Mouse (Mus musculus): ENCODE data around the gene Ehd4.

Gene Ehd4

GRCm38 (mm10) chr2:120074096-120074495 lies 80.3 kb downstream of the Ehd4 start:
- no peak for DNase-seq (ENCODE audit: low spot score in 2 of 2)

GRCm38 (mm10) chr2:120069466-120069990 lies 84.9 kb downstream of the Ehd4 start:
- DNase-seq (ENCODE audit: low spot score in 2 of 2) = no peak

- DNase-seq (ENCODE audit: low spot score in 2 of 2) = no peak
These were observed 85.6 kb downstream of the Ehd4 start for GRCm38 (mm10) chr2:120068555-120069465.

GRCm38 (mm10) chr2:120066224-120066623 lies 88.2 kb downstream of the Ehd4 start:
- DNase-seq (ENCODE audit: low spot score in 2 of 2) = no peak

- DNase-seq (ENCODE audit: low spot score in 2 of 2) = no peak
These were observed 89.2 kb downstream of the Ehd4 start for GRCm38 (mm10) chr2:120065243-120065642.

GRCm38 (mm10) chr2:120064639-120065038 lies 89.8 kb downstream of the Ehd4 start:
- DNase-seq (ENCODE audit: low spot score in 2 of 2) = no peak

GRCm38 (mm10) chr2:120062248-120062647 lies 92.2 kb downstream of the Ehd4 start:
- DNase-seq (ENCODE audit: low spot score in 2 of 2) = no peak

- no peak for DNase-seq (ENCODE audit: low spot score in 2 of 2)
These were observed 93.8 kb downstream of the Ehd4 start for GRCm38 (mm10) chr2:120060651-120061050.

GRCm38 (mm10) chr2:120060190-120060589 lies 94.2 kb downstream of the Ehd4 start:
- DNase-seq (ENCODE audit: low spot score in 2 of 2) = no peak

- DNase-seq (ENCODE audit: low spot score in 2 of 2) = no peak
These were observed 94.9 kb downstream of the Ehd4 start for GRCm38 (mm10) chr2:120059466-120059865.

- DNase-seq (ENCODE audit: low spot score in 2 of 2) = no peak
These were observed 95.6 kb downstream of the Ehd4 start for GRCm38 (mm10) chr2:120058818-120059217.

- DNase-seq (ENCODE audit: low spot score in 2 of 2) = no peak
These were observed 98.5 kb downstream of the Ehd4 start for GRCm38 (mm10) chr2:120055923-120056322.

- no peak for DNase-seq (ENCODE audit: low spot score in 2 of 2)
These were observed 99.4 kb downstream of the Ehd4 start for GRCm38 (mm10) chr2:120054771-120055552.

- no peak for DNase-seq (ENCODE audit: low spot score in 2 of 2)
These were observed 103.0 kb downstream of the Ehd4 start for GRCm38 (mm10) chr2:120051405-120051804.

- peak in 1 of 2 experiments; percentile 21 for DNase-seq (ENCODE audit: low spot score in 2 of 2)
These were observed 104.7 kb downstream of the Ehd4 start for GRCm38 (mm10) chr2:120049632-120050274.

- DNase-seq (ENCODE audit: low spot score in 2 of 2) = no peak
These were observed 106.2 kb downstream of the Ehd4 start for GRCm38 (mm10) chr2:120048173-120048572.

- no peak for DNase-seq (ENCODE audit: low spot score in 2 of 2)
These were observed 107.7 kb downstream of the Ehd4 start for GRCm38 (mm10) chr2:120046486-120047310.

GRCm38 (mm10) chr2:120044676-120045075 lies 109.7 kb downstream of the Ehd4 start:
- no peak for DNase-seq (ENCODE audit: low spot score in 2 of 2)

- DNase-seq (ENCODE audit: low spot score in 2 of 2) = no peak
These were observed 110.3 kb downstream of the Ehd4 start for GRCm38 (mm10) chr2:120044101-120044603.

GRCm38 (mm10) chr2:120040991-120041390 lies 113.4 kb downstream of the Ehd4 start:
- no peak for DNase-seq (ENCODE audit: low spot score in 2 of 2)
